Mouse (Mus musculus): ENCODE measurements around the gene Eif4a1.

DNA sequence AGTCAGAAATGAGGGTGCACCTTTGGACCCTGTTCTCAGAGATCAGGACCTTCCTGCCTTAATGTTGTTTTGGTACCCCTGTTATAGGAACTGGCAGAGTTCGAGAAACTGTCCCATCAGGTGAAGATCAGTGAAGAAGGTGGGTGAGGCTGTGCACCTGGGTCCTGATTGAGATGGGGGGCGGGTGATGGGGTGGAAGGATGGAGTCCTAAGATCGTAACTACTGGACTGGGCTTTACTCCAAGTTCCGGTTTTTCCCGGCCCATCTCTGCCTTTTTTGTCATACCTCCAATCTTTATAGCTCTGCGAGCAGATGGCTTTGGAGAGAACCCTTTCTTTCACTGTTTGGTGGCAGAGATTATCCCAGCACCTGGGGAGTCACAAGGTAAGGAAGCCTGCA, 49.8 kb downstream of the Eif4a1 start:
- TF ChIP-seq POLR2A (IDR thresholded peaks at IDR 0.05; ENCODE audit: control insufficient read depth, low read depth, low read length) (no peak), CTCF (IDR thresholded peaks at IDR 0.05; ENCODE audit: control insufficient read depth, insufficient read depth, insufficient replicate concordance, low read depth, low read length) (no peak)
